Mouse (Mus musculus) spleen, adult 2 months (tissue): ENCODE measurements around the gene Izumo4. TPM values are rescaled to one million over a fixed set of nuclear protein-coding genes. Genes with fewer than 3 reads are reported as not detected.

Experiments used
- DNase-seq, 2 experiments: peaks; one replicate each; pipeline versions ENCODE4 v3.0.0 to v3.0.0-alpha.2; 2012 to 2021; ENCODE audit warnings: low spot score in 2 of 2, low read depth in 1 of 2
- H3K27ac ChIP-seq: fragments of 200-500 bp; 2 replicates; pipeline ENCODE4 v1.5.1; 2012; ENCODE audit warnings: low read length, inconsistent platforms; ENCODE audit not compliant: insufficient read depth
- H3K27me3 ChIP-seq: fragments of 200-500 bp; 2 replicates; pipeline ENCODE4 v1.6.1; 2012; ENCODE audit warnings: mild to moderate bottlenecking, moderate library complexity, low read length, inconsistent platforms; ENCODE audit not compliant: control insufficient read depth, insufficient read depth
- H3K36me3 ChIP-seq: fragments of 200-500 bp; 2 replicates; pipeline ENCODE4 v1.6.1; 2012; ENCODE audit warnings: mild to moderate bottlenecking, low read length, inconsistent platforms; ENCODE audit not compliant: control insufficient read depth, insufficient read depth
- H3K4me1 ChIP-seq: fragments of 200-500 bp; 2 replicates; pipeline ENCODE4 v1.6.1; 2011; ENCODE audit warnings: inconsistent platforms; ENCODE audit not compliant: control insufficient read depth, insufficient read depth, insufficient read length
- H3K4me3 ChIP-seq: fragments of 200-500 bp; 2 replicates; pipeline ENCODE4 v1.5.1; 2011; ENCODE audit warnings: mild to moderate bottlenecking, inconsistent platforms; ENCODE audit not compliant: insufficient read depth, insufficient read length; ENCODE audit errors: extremely low read depth
- CTCF ChIP-seq: fragments of 200-500 bp; IDR thresholded peaks from 2 replicates; pipeline ENCODE4 v1.5.1; 2011; ENCODE audit warnings: mild to moderate bottlenecking, inconsistent platforms; ENCODE audit not compliant: insufficient read depth, insufficient read length, insufficient replicate concordance; ENCODE audit errors: extremely low read depth
- POLR2A ChIP-seq: fragments of 200-500 bp; IDR thresholded peaks from 2 replicates; pipeline ENCODE4 v1.6.1; 2011; ENCODE audit warnings: low read depth, low read length, inconsistent platforms
- WGBS: fragments of 180-500 bp; shearing (Covaris S2); methylation state at CpG from one replicate; pipeline ENCODE4 v1.1.7; 2018; 5-methylcytosine and 5-hydroxymethylcytosine counted together
- polyA plus RNA-seq: library from polyadenylated mRNA; depleted of rRNA; stranded (reverse); fragments of >200 nt; gene quantifications from 2 replicates; pipeline ENCODE4 v1.2.3, GENCODE M21; 2012

Gene Izumo4
- polyA plus RNA-seq, 1 experiment, result 49.0 TPM

- Histone ChIP-seq H3K27me3 (no peaks in the 10 kb centered on the region), H3K27ac (no peak overlapping the region), H3K4me3 (no peak overlapping the region), H3K4me1 (peaks cover 35% of the 10 kb centered on the region), H3K36me3 (peaks cover 42% of the 10 kb centered on the region)
- peak in 1 of 2 experiments; percentile 68 for DNase-seq
- TF ChIP-seq CTCF, result peak; percentile 69; the same call in 1 of the 2 replicates
- TF ChIP-seq POLR2A, result no peak
- 41% methylated on average over 5 of the region's 5 CpGs for WGBS
Observed at GRCm38 (mm10) chr10:80687850-80688249, 14.1 kb upstream of the Izumo4 start.

GRCm38 (mm10) chr10:80692249-80693165 lies 9.5 kb upstream of the Izumo4 start:
- Histone ChIP-seq H3K4me3 (peak overlapping the region; percentile 11), H3K36me3 (peaks cover 25% of the 10 kb centered on the region), H3K27ac (peak overlapping the region; percentile 99), H3K27me3 (no peaks in the 10 kb centered on the region), H3K4me1 (peaks cover 51% of the 10 kb centered on the region; the same call in 1 of the 2 replicates)
- 25% methylated on average over 14 of the region's 14 CpGs for WGBS
- DNase-seq, result peak in 1 of 2 experiments; percentile 63
- TF ChIP-seq CTCF (no peak), POLR2A (no peak)

GRCm38 (mm10) chr10:80693401-80694045 lies 8.5 kb upstream of the Izumo4 start:
- Histone ChIP-seq H3K27me3 (no peaks in the 10 kb centered on the region), H3K27ac (peak overlapping the region; percentile 99), H3K4me3 (no peak overlapping the region), H3K4me1 (peaks cover 60% of the 10 kb centered on the region; the same call in 1 of the 2 replicates), H3K36me3 (peaks cover 24% of the 10 kb centered on the region)
- DNase-seq, result no peak
- WGBS, result 61% methylated on average over 12 of the region's 12 CpGs
- TF ChIP-seq CTCF (no peak), POLR2A (no peak)

GRCm38 (mm10) chr10:80694159-80694938 lies 7.6 kb upstream of the Izumo4 start:
- no peak for DNase-seq
- Histone ChIP-seq H3K27ac (peak overlapping the region; percentile 99), H3K4me3 (no peak overlapping the region), H3K36me3 (peaks cover 22% of the 10 kb centered on the region), H3K27me3 (no peaks in the 10 kb centered on the region), H3K4me1 (peaks cover 66% of the 10 kb centered on the region; the same call in 1 of the 2 replicates)
- TF ChIP-seq CTCF (no peak), POLR2A (no peak)
- 56% methylated on average over 13 of the region's 13 CpGs for WGBS

- 3% methylated on average over 2 of the region's 2 CpGs for WGBS
- peaks cover 71% of the 10 kb centered on the region; the same call in 1 of the 2 replicates for H3K4me1 ChIP-seq
- H3K27me3 ChIP-seq, result no peaks in the 10 kb centered on the region
- H3K27ac ChIP-seq, result peak overlapping the region; percentile 99
- H3K4me3 ChIP-seq, result peak overlapping the region; percentile 19; the same call in 1 of the 2 replicates
- TF ChIP-seq CTCF (no peak), POLR2A (peak; percentile 52; the same call in 1 of the 2 replicates)
- peak; percentile 90 to 93 for DNase-seq
- peaks cover 14% of the 10 kb centered on the region for H3K36me3 ChIP-seq
Observed at GRCm38 (mm10) chr10:80695186-80695585, 6.8 kb upstream of the Izumo4 start.

- DNase-seq, result peak in 1 of 2 experiments; percentile 57
Observed at GRCm38 (mm10) chr10:80695801-80696501, 6.0 kb upstream of the Izumo4 start.

More at GRCm38 (mm10) chr10:80695801-80696501, 6.0 kb upstream of the Izumo4 start:
- H3K4me1 ChIP-seq, result peaks cover 71% of the 10 kb centered on the region; the same call in 1 of the 2 replicates
- TF ChIP-seq POLR2A (no peak; the same call in 1 of the 2 replicates), CTCF (no peak)
- peak overlapping the region; percentile 99 for H3K27ac ChIP-seq
- H3K27me3 ChIP-seq, result no peaks in the 10 kb centered on the region
- peaks cover 7% of the 10 kb centered on the region; the same call in 1 of the 2 replicates for H3K36me3 ChIP-seq
- H3K4me3 ChIP-seq, result peak overlapping the region; percentile 5; the same call in 1 of the 2 replicates
- WGBS, result 5% methylated on average over 10 of the region's 10 CpGs
